Mouse (Mus musculus) cortical plate, adult 2 months (tissue): ENCODE results near the gene Gtf3c2.

Experiments used
- CTCF ChIP-seq: fragments of 200-500 bp; IDR thresholded peaks from 2 replicates; pipeline ENCODE4 v1.5.1; 2011; ENCODE audit warnings: mild to moderate bottlenecking, control low read depth, low read length; ENCODE audit not compliant: insufficient read depth; ENCODE audit errors: extremely low read depth
- POLR2A ChIP-seq: fragments of 200-500 bp; IDR thresholded peaks from 2 replicates; pipeline ENCODE4 v1.6.1; 2011; ENCODE audit warnings: mild to moderate bottlenecking, low read length, control low read depth; ENCODE audit not compliant: insufficient read depth; ENCODE audit errors: extremely low read depth

DNA sequence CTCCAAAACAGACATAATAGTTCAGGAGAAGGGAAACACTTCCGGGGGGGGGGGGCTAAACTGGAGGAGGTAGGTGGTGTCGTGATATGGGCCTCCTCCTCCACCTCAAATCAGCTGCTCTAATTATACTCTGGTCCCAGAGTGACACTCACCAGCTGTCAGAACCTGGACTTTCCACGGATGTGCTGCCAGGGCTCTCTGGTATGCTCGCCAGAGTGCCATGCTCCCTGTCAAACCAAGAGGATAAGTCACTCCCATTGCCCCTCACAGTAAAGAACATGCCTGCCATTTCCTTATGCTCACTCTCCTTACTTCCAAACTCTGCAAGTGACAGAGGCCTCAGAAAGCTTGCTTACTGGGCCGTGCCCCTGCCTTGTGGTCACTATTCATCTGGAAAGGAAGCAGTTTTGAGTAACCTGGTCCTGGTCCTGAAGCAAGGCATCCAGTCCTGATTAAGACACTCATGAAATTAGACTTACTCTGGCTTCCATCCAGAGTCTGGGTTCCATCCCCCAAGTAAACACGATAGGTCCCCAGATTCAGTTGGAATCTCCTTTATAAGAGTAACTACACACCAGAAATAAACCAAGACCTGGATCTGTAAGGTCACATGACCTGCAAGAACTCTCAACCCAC lies 26.3 kb downstream of the Gtf3c2 start:
- TF ChIP-seq POLR2A (no peak), CTCF (no peak)
